In the genomic region with DNA sequence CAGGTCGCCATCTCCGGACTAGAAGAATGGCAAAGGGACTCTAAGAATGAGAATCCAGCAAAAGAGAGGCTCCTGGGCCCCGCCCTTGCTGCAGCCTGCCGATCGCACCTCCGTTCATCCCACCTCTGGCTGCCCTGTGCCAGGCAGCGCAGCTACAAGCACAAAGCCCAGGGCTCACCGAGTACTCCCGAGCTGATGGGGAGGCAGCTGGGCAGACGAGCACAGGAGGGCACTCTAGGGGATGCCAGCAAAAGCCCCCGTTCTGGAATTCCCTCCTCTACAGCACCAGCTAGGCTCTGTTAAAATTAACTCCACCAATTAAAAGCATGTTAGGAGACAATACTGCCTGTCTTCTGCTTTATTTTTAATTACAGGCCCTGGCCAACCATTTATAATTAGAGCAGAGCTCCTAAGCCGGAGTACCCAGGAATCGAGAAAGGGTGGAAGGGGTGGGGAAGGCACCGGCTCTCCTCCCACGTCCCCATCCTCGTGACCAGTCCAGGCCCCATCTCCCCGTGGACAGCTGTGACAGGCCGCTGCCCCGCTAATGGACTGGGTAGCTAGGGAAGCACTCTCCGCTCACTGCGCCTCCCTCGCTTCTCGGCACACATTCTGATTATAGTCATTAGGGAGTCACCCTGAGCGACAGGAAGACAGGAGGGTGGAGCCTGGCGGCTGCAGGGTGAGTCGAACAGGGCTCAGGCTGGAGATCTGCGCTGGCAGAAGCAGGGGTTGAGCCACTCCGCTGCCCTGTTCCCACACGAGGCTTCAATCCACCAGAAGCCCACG, we compare ENCODE assay signal across 9 mouse cellular contexts.
A peak's percentile ranks its signal among the peaks of the same experiment; 100 is the strongest.
DNase-seq lines count a peak whose midpoint lies in the region; ATAC-seq and TF ChIP-seq lines count a peak whose summit lies in the region.
"Had no signal": no experiment of that assay in that cellular context is flagged by ENCODE, and none has a peak within 500 bp of the region (broad histone marks: within the 10 kb centered on the region; RNA-seq: fewer than 3 reads in every experiment).

No protein-coding gene starts in this region.

- H3K36me3 ChIP-seq in heart, embryonic 11.5 days (ENCODE audit: control insufficient read depth, insufficient read depth, low read length): no peaks in the 10 kb centered on the region
- H3K36me3 ChIP-seq in lung, postnatal 0 days (ENCODE audit: insufficient read depth, low read length): no peaks in the 10 kb centered on the region
- H3K36me3 ChIP-seq: G1E had no signal

- DNase-seq in gastrocnemius, adult 2 months: peak; percentile 36
- no peak for DNase-seq in gastrocnemius, postnatal 36 days
- peak; percentile 76 for DNase-seq in embryo, embryonic 10 days (ENCODE audit: low spot score)
- DNase-seq in kidney, adult 9 months: peak; percentile 2
- DNase-seq in lung, postnatal 0 days (ENCODE audit: low spot score): peak; percentile 26
- peak; percentile 21 for DNase-seq in right cerebral cortex, postnatal 4 days

- H3K9me3 ChIP-seq in heart, embryonic 11.5 days (replicated peaks; ENCODE audit: control insufficient read depth, low read length): no peaks in the 10 kb centered on the region
- H3K9me3 ChIP-seq in lung, postnatal 0 days (ENCODE audit: low read length): no peaks in the 10 kb centered on the region

- peaks cover 7% of the 10 kb centered on the region for H3K4me1 ChIP-seq in heart, embryonic 11.5 days (ENCODE audit: control insufficient read depth, insufficient read depth, low read length)
- H3K4me1 ChIP-seq in lung, postnatal 0 days (ENCODE audit: insufficient read depth, low read depth, low read length): no peaks in the 10 kb centered on the region

- H3K27me3 ChIP-seq in heart, embryonic 11.5 days (ENCODE audit: control insufficient read depth, insufficient read depth, low read length): peaks cover 19% of the 10 kb centered on the region
- H3K27me3 ChIP-seq in lung, postnatal 0 days (replicated peaks; ENCODE audit: insufficient read depth, low read length): 0 out of 2 replicates have a peak, but pooled peaks cover 5% of the 10 kb centered on the region

- peak overlapping the region; percentile 64 for H3K4me2 ChIP-seq in heart, embryonic 11.5 days
- peak overlapping the region; percentile 27; the same call in 1 of the 2 replicates for H3K4me2 ChIP-seq in lung, postnatal 0 days (replicated peaks; ENCODE audit: low read depth, low read length)

- H3K9ac ChIP-seq in heart, embryonic 11.5 days (ENCODE audit: low read depth, low read length): no peak overlapping the region
- H3K9ac ChIP-seq in lung, postnatal 0 days (replicated peaks; ENCODE audit: low read depth): no peak overlapping the region

- H3K4me3 ChIP-seq in gastrocnemius, adult 2 months: peak overlapping the region; percentile 10
- peak overlapping the region; percentile 31 for H3K4me3 ChIP-seq in heart, embryonic 11.5 days (ENCODE audit: low read depth, low read length)
- no peak overlapping the region; the same call in 1 of the 2 replicates for H3K4me3 ChIP-seq in lung, postnatal 0 days (ENCODE audit: low read depth, low read length)

- 2% methylated on average over 30 of the region's 30 CpGs for WGBS in heart, embryonic 11.5 days (ENCODE audit: insufficient replicate concordance)
- 3% methylated on average over 30 of the region's 30 CpGs for WGBS in lung, postnatal 0 days

- H3K27ac ChIP-seq in gastrocnemius, adult 2 months: no peak overlapping the region
- no peak overlapping the region for H3K27ac ChIP-seq in heart, embryonic 11.5 days (ENCODE audit: low read depth, low read length)
- H3K27ac ChIP-seq in lung, postnatal 0 days (ENCODE audit: low read length): no peak overlapping the region

- ATAC-seq in heart, embryonic 11.5 days (replicated peaks; ENCODE audit: insufficient number of reproducible peaks, low FRiP score, low TSS enrichment): no peak
- peak; percentile 53 for ATAC-seq in lung, postnatal 0 days
- ATAC-seq in megakaryocyte progenitor cell, adult 5-6 weeks (replicated peaks; ENCODE audit: poor library complexity): no peak

- intact Hi-C loops in gastrocnemius, adult 2 months (cut with DNase I): no loop called here
- intact Hi-C loops in gastrocnemius, postnatal 36 days (cut with DNase I): no loop called here

- no peak for TF ChIP-seq CTCF in gastrocnemius, adult 2 months (IDR thresholded peaks at IDR 0.05)
- no peak for TF ChIP-seq CTCF in lung, postnatal 0 days (IDR thresholded peaks at IDR 0.05)

- no peak for TF ChIP-seq EP300 in lung, postnatal 0 days (IDR thresholded peaks at IDR 0.05)

Comparison
In these comparisons a context has a peak if more than half of its experiments do, and no peak if none do; other contexts are left out.
1. DNase-seq: peak in gastrocnemius, adult 2 months (single experiment), embryo, embryonic 10 days (single experiment), kidney, adult 9 months (single experiment), lung, postnatal 0 days (single experiment) and right cerebral cortex, postnatal 4 days (single experiment); none in gastrocnemius, postnatal 36 days (0 of 2).